ENCODE assay signal across 22 mouse cellular contexts in the genomic region with DNA sequence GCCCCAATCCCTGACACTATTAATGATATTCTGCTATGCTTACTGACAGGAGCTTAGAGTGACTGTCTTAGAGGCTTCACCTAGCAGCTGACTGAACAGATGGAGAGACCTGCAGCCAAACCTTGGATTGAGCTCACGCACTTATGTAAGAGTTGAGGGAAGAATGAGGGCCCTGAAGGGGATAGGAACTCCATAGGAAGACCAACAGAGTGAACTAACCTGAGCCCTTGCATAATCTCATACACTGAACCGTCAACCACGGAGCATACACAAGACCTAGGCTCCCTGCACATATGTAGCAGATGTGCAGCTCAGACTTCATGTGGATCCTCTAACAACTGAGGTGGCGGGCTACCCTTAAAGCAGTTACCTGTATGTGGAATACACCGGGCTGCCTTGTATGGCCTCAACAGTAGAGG.
DNase-seq lines count a peak whose midpoint lies in the region; ATAC-seq and TF ChIP-seq lines count a peak whose summit lies in the region.
"Had no signal": no experiment of that assay in that cellular context is flagged by ENCODE, and none has a peak within 500 bp of the region (broad histone marks: within the 10 kb centered on the region; RNA-seq: fewer than 3 reads in every experiment).

No protein-coding gene starts in this region.

- H3K4me1 ChIP-seq in forebrain, embryonic 13.5 days: peaks cover 4% of the 10 kb centered on the region
- H3K4me1 ChIP-seq in forebrain, embryonic 10.5 days: peaks cover 6% of the 10 kb centered on the region
- H3K4me1 ChIP-seq in hindbrain, postnatal 0 days (ENCODE audit: insufficient read depth, low read length): no peaks in the 10 kb centered on the region
- H3K4me1 ChIP-seq in hindbrain, embryonic 16.5 days (ENCODE audit: control insufficient read depth, insufficient read depth, low read depth, low read length): no peaks in the 10 kb centered on the region
- H3K4me1 ChIP-seq in intestine, postnatal 0 days (replicated peaks; ENCODE audit: control insufficient read depth, insufficient read depth, low read length): no peaks in the 10 kb centered on the region
- H3K4me1 ChIP-seq: embryonic facial prominence, embryonic 15.5 days; intestine, embryonic 15.5 days; midbrain, embryonic 15.5 days had no signal

- H3K9me3 ChIP-seq in forebrain, embryonic 13.5 days (replicated peaks): no peaks in the 10 kb centered on the region
- no peaks in the 10 kb centered on the region for H3K9me3 ChIP-seq in forebrain, embryonic 10.5 days
- no peaks in the 10 kb centered on the region for H3K9me3 ChIP-seq in hindbrain, postnatal 0 days (ENCODE audit: low read length)
- no peaks in the 10 kb centered on the region for H3K9me3 ChIP-seq in hindbrain, embryonic 16.5 days (ENCODE audit: control insufficient read depth, low read length)
- no peaks in the 10 kb centered on the region for H3K9me3 ChIP-seq in intestine, postnatal 0 days (ENCODE audit: control insufficient read depth)
- H3K9me3 ChIP-seq: embryonic facial prominence, embryonic 15.5 days; heart, embryonic 15.5 days; intestine, embryonic 15.5 days; midbrain, embryonic 15.5 days; neural tube, embryonic 13.5 days had no signal

- H3K27me3 ChIP-seq in forebrain, embryonic 13.5 days: no peaks in the 10 kb centered on the region
- H3K27me3 ChIP-seq in forebrain, embryonic 10.5 days (ENCODE audit: poor library complexity, severe bottlenecking): no peaks in the 10 kb centered on the region
- H3K27me3 ChIP-seq in hindbrain, postnatal 0 days (ENCODE audit: insufficient read depth, low read length): no peaks in the 10 kb centered on the region
- no peaks in the 10 kb centered on the region for H3K27me3 ChIP-seq in hindbrain, embryonic 16.5 days (replicated peaks; ENCODE audit: control insufficient read depth, insufficient read depth, low read length)
- no peaks in the 10 kb centered on the region for H3K27me3 ChIP-seq in intestine, postnatal 0 days (replicated peaks; ENCODE audit: control insufficient read depth, insufficient read depth, low read length)
- H3K27me3 ChIP-seq: embryonic facial prominence, embryonic 15.5 days; heart, embryonic 15.5 days; intestine, embryonic 15.5 days; midbrain, embryonic 15.5 days; neural tube, embryonic 13.5 days had no signal

- no peak overlapping the region for H3K4me3 ChIP-seq in forebrain, embryonic 13.5 days
- no peak overlapping the region for H3K4me3 ChIP-seq in forebrain, embryonic 10.5 days
- H3K4me3 ChIP-seq in hindbrain, postnatal 0 days (ENCODE audit: low read length): no peak overlapping the region
- H3K4me3 ChIP-seq in hindbrain, embryonic 16.5 days (ENCODE audit: low read length): no peak overlapping the region
- H3K4me3 ChIP-seq in intestine, postnatal 0 days (ENCODE audit: low read depth, low read length): no peak overlapping the region
- H3K4me3 ChIP-seq: embryonic facial prominence, embryonic 15.5 days; heart, embryonic 15.5 days; intestine, embryonic 15.5 days; midbrain, embryonic 15.5 days; myocyte; neural tube, embryonic 13.5 days had no signal

- ATAC-seq in forebrain, embryonic 13.5 days: peak; percentile 69; the same call in 1 of the 2 replicates
- no peak for ATAC-seq in hindbrain, postnatal 0 days
- ATAC-seq in hindbrain, embryonic 16.5 days: no peak
- ATAC-seq in intestine, postnatal 0 days: no peak
- ATAC-seq: intestine, embryonic 15.5 days; midbrain, embryonic 15.5 days had no signal

- no peak overlapping the region for H3K4me2 ChIP-seq in forebrain, embryonic 13.5 days
- H3K4me2 ChIP-seq in hindbrain, postnatal 0 days (ENCODE audit: low read depth, low read length): no peak overlapping the region
- no peak overlapping the region for H3K4me2 ChIP-seq in hindbrain, embryonic 16.5 days (ENCODE audit: low read length)
- no peak overlapping the region for H3K4me2 ChIP-seq in intestine, postnatal 0 days (replicated peaks; ENCODE audit: low read depth)
- H3K4me2 ChIP-seq: embryonic facial prominence, embryonic 15.5 days; heart, embryonic 15.5 days; hindbrain, embryonic 14.5 days; intestine, embryonic 15.5 days; midbrain, embryonic 15.5 days; neural tube, embryonic 13.5 days had no signal

- TF ChIP-seq CTCF in hindbrain, postnatal 0 days (IDR thresholded peaks at IDR 0.05; ENCODE audit: low read depth): no peak
- TF ChIP-seq CTCF in intestine, postnatal 0 days (IDR thresholded peaks at IDR 0.05; ENCODE audit: low read depth): no peak

- no peak for DNase-seq in forebrain, embryonic 10.5 days (ENCODE audit: extremely low spot score, low spot score)
- DNase-seq in hindbrain, postnatal 0 days (ENCODE audit: low spot score): peak; percentile 17
- DNase-seq in cerebellum, postnatal 10 days: peak; percentile 44 to 50
- DNase-seq in heart, postnatal 4 days: no peak
- DNase-seq: adrenal gland, postnatal 10 days; gastrocnemius, postnatal 36 days; heart, postnatal 36 days; kidney, adult 9 months; kidney, postnatal 14 days; lung, postnatal 4 days; right cerebral cortex, postnatal 4 days; thymus, postnatal 25 days had no signal

- WGBS in forebrain, embryonic 13.5 days: 89% methylated on average over 5 of the region's 5 CpGs
- 92% methylated on average over 5 of the region's 5 CpGs for WGBS in forebrain, embryonic 10.5 days
- 76% methylated on average over 5 of the region's 5 CpGs for WGBS in hindbrain, postnatal 0 days
- WGBS in hindbrain, embryonic 16.5 days: 93% methylated on average over 5 of the region's 5 CpGs
- WGBS in intestine, postnatal 0 days: 90% methylated on average over 5 of the region's 5 CpGs

- no peak overlapping the region for H3K9ac ChIP-seq in forebrain, embryonic 13.5 days
- H3K9ac ChIP-seq in hindbrain, postnatal 0 days (replicated peaks; ENCODE audit: low read length): no peak overlapping the region
- no peak overlapping the region for H3K9ac ChIP-seq in hindbrain, embryonic 16.5 days (ENCODE audit: low read depth, low read length)
- H3K9ac ChIP-seq in intestine, postnatal 0 days (ENCODE audit: low read depth, low read length): no peak overlapping the region
- H3K9ac ChIP-seq: embryonic facial prominence, embryonic 15.5 days; heart, embryonic 15.5 days; hindbrain, embryonic 14.5 days; intestine, embryonic 15.5 days; midbrain, embryonic 15.5 days; neural tube, embryonic 13.5 days had no signal

- H3K27ac ChIP-seq in forebrain, embryonic 13.5 days: peak overlapping the region; percentile 27; the same call in 1 of the 2 replicates
- no peak overlapping the region for H3K27ac ChIP-seq in forebrain, embryonic 10.5 days
- H3K27ac ChIP-seq in hindbrain, postnatal 0 days: no peak overlapping the region
- no peak overlapping the region for H3K27ac ChIP-seq in hindbrain, embryonic 16.5 days (ENCODE audit: low read depth, low read length)
- H3K27ac ChIP-seq in intestine, postnatal 0 days (ENCODE audit: low read depth, low read length): no peak overlapping the region
- H3K27ac ChIP-seq: embryonic facial prominence, embryonic 15.5 days; heart, embryonic 15.5 days; hindbrain, embryonic 14.5 days; intestine, embryonic 15.5 days; midbrain, embryonic 15.5 days; neural tube, embryonic 13.5 days had no signal

- H3K36me3 ChIP-seq in forebrain, embryonic 13.5 days (ENCODE audit: poor library complexity, severe bottlenecking): no peaks in the 10 kb centered on the region
- H3K36me3 ChIP-seq in forebrain, embryonic 10.5 days (replicated peaks): no peaks in the 10 kb centered on the region
- H3K36me3 ChIP-seq in hindbrain, postnatal 0 days (ENCODE audit: insufficient read depth, low read length): no peaks in the 10 kb centered on the region
- H3K36me3 ChIP-seq in hindbrain, embryonic 16.5 days (ENCODE audit: control insufficient read depth, insufficient read depth, low read length): no peaks in the 10 kb centered on the region
- H3K36me3 ChIP-seq in intestine, postnatal 0 days (ENCODE audit: control insufficient read depth, insufficient read depth): no peaks in the 10 kb centered on the region
- H3K36me3 ChIP-seq: embryonic facial prominence, embryonic 15.5 days; heart, embryonic 15.5 days; intestine, embryonic 15.5 days; midbrain, embryonic 15.5 days; neural tube, embryonic 13.5 days had no signal

Comparison
In these comparisons a context has a peak if more than half of its experiments do, and no peak if none do; other contexts are left out.
1. DNase-seq: peak in hindbrain, postnatal 0 days (single experiment) and cerebellum, postnatal 10 days (2 of 2); none in forebrain, embryonic 10.5 days (single experiment) and heart, postnatal 4 days (single experiment).